23 mouse cellular contexts compared by ENCODE assay signal in the genomic region with DNA sequence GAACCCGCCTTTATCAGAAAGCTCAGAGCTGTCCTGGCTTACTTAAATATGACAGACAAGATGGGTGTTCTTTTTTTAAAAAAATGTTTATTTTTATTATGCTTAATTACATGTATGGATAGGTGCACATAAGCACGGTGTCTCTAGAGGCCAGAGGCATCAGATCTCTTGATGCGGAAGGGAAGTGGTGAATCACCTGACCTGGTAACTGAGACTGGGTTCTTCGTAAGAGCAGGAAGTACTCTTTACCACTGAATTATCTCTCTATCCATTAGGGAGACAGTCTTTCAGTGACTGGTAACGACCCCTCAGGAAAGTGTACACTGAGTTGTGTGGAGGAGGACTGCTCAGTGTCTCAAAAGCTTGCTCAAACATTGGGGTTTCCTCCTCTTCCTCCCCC. TPM values are rescaled to one million over a fixed set of nuclear protein-coding genes. Genes with fewer than 3 reads are reported as not detected.
DNase-seq lines count a peak whose midpoint lies in the region; ATAC-seq and TF ChIP-seq lines count a peak whose summit lies in the region.
"Had no signal": no experiment of that assay in that cellular context is flagged by ENCODE, and none has a peak within 500 bp of the region (broad histone marks: within the 10 kb centered on the region; RNA-seq: fewer than 3 reads in every experiment).

No protein-coding gene starts in this region.

- no peak overlapping the region for H3K27ac ChIP-seq in thymus, adult 2 months (ENCODE audit: control insufficient read depth, insufficient read depth, low read length)
- H3K27ac ChIP-seq in hindbrain, embryonic 16.5 days (ENCODE audit: low read depth, low read length) = no peak overlapping the region
- H3K27ac ChIP-seq: forebrain, embryonic 10.5 days; hindbrain, embryonic 12.5 days; kidney, postnatal 0 days; liver, embryonic 14.5 days; midbrain, embryonic 15.5 days had no signal

- H3K36me3 ChIP-seq in thymus, adult 2 months (ENCODE audit: control insufficient read depth, insufficient read depth, low read length) = no peaks in the 10 kb centered on the region
- H3K36me3 ChIP-seq in G1E (replicated peaks) = no peaks in the 10 kb centered on the region
- H3K36me3 ChIP-seq in splenic B cell, adult 2 months (ENCODE audit: control insufficient read depth, insufficient read depth, low read length, poor library complexity, severe bottlenecking) = no peaks in the 10 kb centered on the region
- H3K36me3 ChIP-seq in hindbrain, embryonic 16.5 days (ENCODE audit: control insufficient read depth, insufficient read depth, low read length) = no peaks in the 10 kb centered on the region
- H3K36me3 ChIP-seq: forebrain, embryonic 10.5 days; hindbrain, embryonic 12.5 days; midbrain, embryonic 15.5 days had no signal

- H3K9me3 ChIP-seq in G1E (replicated peaks) = no peaks in the 10 kb centered on the region
- H3K9me3 ChIP-seq in hindbrain, embryonic 16.5 days (ENCODE audit: control insufficient read depth, low read length) = no peaks in the 10 kb centered on the region
- H3K9me3 ChIP-seq: forebrain, embryonic 10.5 days; hindbrain, embryonic 12.5 days; midbrain, embryonic 15.5 days had no signal

- H3K27me3 ChIP-seq in thymus, adult 2 months (ENCODE audit: control insufficient read depth, insufficient read depth, low read length) = no peaks in the 10 kb centered on the region
- no peaks in the 10 kb centered on the region for H3K27me3 ChIP-seq in G1E (ENCODE audit: insufficient read depth, low read length)
- no peaks in the 10 kb centered on the region for H3K27me3 ChIP-seq in splenic B cell, adult 2 months (ENCODE audit: control insufficient read depth, insufficient read depth, low read length, poor library complexity, severe bottlenecking)
- no peaks in the 10 kb centered on the region for H3K27me3 ChIP-seq in hindbrain, embryonic 16.5 days (replicated peaks; ENCODE audit: control insufficient read depth, insufficient read depth, low read length)
- H3K27me3 ChIP-seq: hindbrain, embryonic 12.5 days; midbrain, embryonic 15.5 days had no signal

- peak; percentile 46 for DNase-seq in thymus, postnatal 14 days
- no peak for DNase-seq in thymus, adult 2 months
- no peak for DNase-seq in G1E (ENCODE audit: low spot score)
- DNase-seq in induced T-regulatory cell, adult 2 months (ENCODE audit: low read depth) = peak; percentile 63
- DNase-seq in splenic B cell, adult 2 months (ENCODE audit: low read depth, low spot score) = peak; percentile 83
- DNase-seq in urinary bladder, adult 18-20 months (ENCODE audit: low spot score in 2 of 2) = no peak
- DNase-seq in adrenal gland, postnatal 4 days (ENCODE audit: low spot score in 2 of 2) = no peak
- DNase-seq: adrenal gland, postnatal 14 days; cerebellum, adult 11-12 months; cerebellum, postnatal 14 days; embryo, embryonic 11 days; gastrocnemius, adult 2 months; heart, postnatal 10 days; kidney, adult 11 months; right cerebral cortex, postnatal 25 days had no signal

- TF ChIP-seq POLR2A in thymus, adult 2 months (IDR thresholded peaks at IDR 0.05; ENCODE audit: control insufficient read depth, extremely low read depth, insufficient read depth, low read length, poor library complexity) = no peak

- no peak overlapping the region for H3K4me2 ChIP-seq in hindbrain, embryonic 16.5 days (ENCODE audit: low read length)
- H3K4me2 ChIP-seq: heart, embryonic 11.5 days; hindbrain, embryonic 12.5 days; midbrain, embryonic 15.5 days had no signal

- H3K4me1 ChIP-seq in thymus, adult 2 months (replicated peaks; ENCODE audit: control insufficient read depth, insufficient read depth, low read length) = peaks cover 43% of the 10 kb centered on the region
- H3K4me1 ChIP-seq in G1E (ENCODE audit: insufficient read depth, low read depth, low read length) = peaks cover 26% of the 10 kb centered on the region
- peaks cover 5% of the 10 kb centered on the region for H3K4me1 ChIP-seq in hindbrain, embryonic 16.5 days (ENCODE audit: control insufficient read depth, insufficient read depth, low read depth, low read length)

- H3K4me3 ChIP-seq in thymus, adult 2 months (ENCODE audit: control insufficient read depth, insufficient read depth, low read length) = no peak overlapping the region
- H3K4me3 ChIP-seq in G1E (ENCODE audit: low read depth, low read length) = no peak overlapping the region
- no peak overlapping the region for H3K4me3 ChIP-seq in hindbrain, embryonic 16.5 days (ENCODE audit: low read length)
- H3K4me3 ChIP-seq: forebrain, embryonic 10.5 days; gastrocnemius, adult 2 months; hindbrain, embryonic 12.5 days; midbrain, embryonic 15.5 days; myocyte had no signal

- peak; percentile 71 for ATAC-seq in G1E (ENCODE audit: extremely low read depth, insufficient number of reproducible peaks, low FRiP score, poor library complexity, severe bottlenecking)
- ATAC-seq in hindbrain, embryonic 16.5 days = no peak
- ATAC-seq: midbrain, embryonic 15.5 days had no signal

- TF ChIP-seq CTCF in thymus, adult 2 months (IDR thresholded peaks at IDR 0.05; ENCODE audit: borderline replicate concordance, control insufficient read depth, extremely low read depth, insufficient read depth, low read length, poor library complexity) = no peak
- TF ChIP-seq CTCF in G1E (IDR thresholded peaks at IDR 0.05; ENCODE audit: low read depth, low read length) = no peak

- 24% methylated on average over 5 of the region's 5 CpGs for WGBS in thymus, adult 2 months
- 88% methylated on average over 5 of the region's 5 CpGs for WGBS in hindbrain, embryonic 16.5 days

- no peak overlapping the region for H3K9ac ChIP-seq in hindbrain, embryonic 16.5 days (ENCODE audit: low read depth, low read length)
- H3K9ac ChIP-seq: hindbrain, embryonic 12.5 days; liver, embryonic 14.5 days; midbrain, embryonic 15.5 days had no signal

RNA-seq across cellular contexts. Expression of a gene that starts 58.4 kb away (rescaled TPM):
- polyA plus RNA-seq in thymus, adult 2 months (2012; rRNA removed) = 71.7 and 113 TPM in 2 replicates
- total RNA-seq in G1E (2014; fragmentation: Nextera tagmentation) (231 and 246 TPM in 2 replicates), G1E (2017) (78.9 and 81.3 TPM in 2 replicates)
- 101 and 106 TPM in 2 replicates for polyA plus RNA-seq in G1E (2012)
- total RNA-seq in adrenal gland, postnatal 4 days (2021) = 100 to 1,000 TPM; 115 to 119 TPM
- 8.0 and 8.2 TPM in 2 replicates for polyA plus RNA-seq in hindbrain, embryonic 16.5 days (2015; fragmentation: Nextera tagmentation; extraction: Ambion mirVana)

Comparison
In these comparisons a context has a peak if more than half of its experiments do, and no peak if none do; other contexts are left out.
1. DNase-seq: peak in thymus, postnatal 14 days (single experiment), induced T-regulatory cell, adult 2 months (single experiment) and splenic B cell, adult 2 months (single experiment); none in thymus, adult 2 months (single experiment), G1E (single experiment), urinary bladder, adult 18-20 months (0 of 2) and adrenal gland, postnatal 4 days (0 of 2).